Mouse (Mus musculus) activated CD4-positive, CD25-positive, alpha-beta regulatory T cell, adult 4 months (primary cell): ENCODE results near the gene Prcc. TPM values are rescaled to one million over a fixed set of nuclear protein-coding genes. Genes with fewer than 3 reads are reported as not detected.
"Not testable (repeated sequence)": the region's sequence is repeated elsewhere in the genome, so short reads cannot be mapped to it uniquely, and the experiment has no call there.

Experiments used
- ATAC-seq: one replicate; pipeline ENCODE4 v1.8.0; 2017
- polyA plus RNA-seq, 2 experiments: library from polyadenylated mRNA; unstranded; fragments of 100-300 nt; shearing (Covaris generic); gene quantifications; one replicate each; pipeline ENCODE4 v1.2.1; 2017

The Prcc gene
- polyA plus RNA-seq, 2 experiments from 2014 or later = 4.5 TPM

DNA sequence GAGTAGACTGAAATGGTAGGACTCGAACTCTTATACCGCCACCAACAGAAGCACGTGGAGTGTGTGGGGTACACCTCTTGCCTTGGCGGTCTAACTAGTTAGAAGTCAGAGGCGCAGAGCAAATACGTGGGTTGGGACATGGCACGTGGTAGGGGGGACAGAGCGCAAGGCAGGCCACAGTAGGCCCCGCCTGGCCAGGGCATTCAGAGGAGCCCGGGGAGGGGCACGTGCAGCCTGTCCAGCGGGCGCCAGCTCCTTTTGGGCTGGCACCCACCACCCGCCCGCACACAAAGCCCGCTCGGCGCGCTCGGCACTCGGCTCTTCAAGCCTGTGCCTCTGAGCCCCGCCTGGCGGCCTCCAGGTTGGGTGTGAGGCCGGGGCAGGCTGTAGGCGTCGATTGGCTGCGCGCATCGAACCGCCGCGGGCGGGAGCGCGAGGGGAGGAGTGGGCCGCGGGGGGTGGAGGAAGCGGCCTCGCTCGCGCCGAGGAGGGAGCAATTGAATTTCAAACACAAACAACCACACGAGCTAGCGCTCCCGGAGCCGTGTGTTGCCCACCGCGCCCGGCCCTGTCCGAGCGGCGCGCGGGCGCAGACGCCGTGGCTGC lies 20.6 kb upstream of the Prcc start, which contains the start of gene Hdgf:
TSS of gene Hdgf (plus strand) at position 442 of the 606 bp plus-strand sequence.
- peak; percentile 94 for ATAC-seq

DNA sequence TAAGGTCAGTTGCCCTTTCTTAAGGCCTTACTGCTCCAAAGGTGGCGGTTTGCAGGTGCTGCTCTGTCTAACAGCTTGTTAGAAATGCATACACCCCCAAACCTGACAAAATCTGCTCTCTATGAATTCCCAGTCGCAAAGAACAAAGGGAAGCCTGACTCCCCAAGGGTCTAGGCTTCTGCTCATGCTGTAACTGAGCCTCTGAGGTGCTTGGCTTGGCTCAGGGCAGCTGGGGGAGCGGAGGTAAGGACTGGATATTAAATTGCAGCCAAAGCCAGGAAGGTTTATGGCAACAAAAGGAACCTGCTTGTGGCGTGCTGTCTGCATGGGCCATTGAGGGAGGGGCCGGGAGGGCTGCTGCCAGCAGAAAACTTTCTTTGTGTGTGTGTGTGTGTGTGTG lies 18.4 kb upstream of the Prcc start:
- no peak for ATAC-seq

DNA sequence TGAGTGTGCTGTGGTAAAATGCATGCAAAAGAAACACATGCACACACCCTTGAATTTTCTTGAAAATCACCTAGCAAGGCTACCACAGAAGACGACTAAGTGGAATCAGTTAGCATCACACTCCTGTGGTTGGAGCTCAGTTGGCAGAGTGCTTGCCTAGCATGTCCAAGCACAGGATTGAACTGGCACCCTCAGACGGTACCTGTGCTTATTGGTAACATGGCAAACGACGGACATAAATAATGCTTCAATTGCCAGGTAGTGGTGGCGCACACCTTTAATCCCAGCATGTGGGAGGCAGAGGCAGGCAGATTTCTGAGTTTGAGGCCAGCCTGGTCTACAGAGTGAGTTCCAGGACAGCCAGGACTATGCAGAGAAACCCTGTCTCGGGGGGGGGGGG lies 16.6 kb upstream of the Prcc start:
- ATAC-seq = not testable (repeated sequence)

DNA sequence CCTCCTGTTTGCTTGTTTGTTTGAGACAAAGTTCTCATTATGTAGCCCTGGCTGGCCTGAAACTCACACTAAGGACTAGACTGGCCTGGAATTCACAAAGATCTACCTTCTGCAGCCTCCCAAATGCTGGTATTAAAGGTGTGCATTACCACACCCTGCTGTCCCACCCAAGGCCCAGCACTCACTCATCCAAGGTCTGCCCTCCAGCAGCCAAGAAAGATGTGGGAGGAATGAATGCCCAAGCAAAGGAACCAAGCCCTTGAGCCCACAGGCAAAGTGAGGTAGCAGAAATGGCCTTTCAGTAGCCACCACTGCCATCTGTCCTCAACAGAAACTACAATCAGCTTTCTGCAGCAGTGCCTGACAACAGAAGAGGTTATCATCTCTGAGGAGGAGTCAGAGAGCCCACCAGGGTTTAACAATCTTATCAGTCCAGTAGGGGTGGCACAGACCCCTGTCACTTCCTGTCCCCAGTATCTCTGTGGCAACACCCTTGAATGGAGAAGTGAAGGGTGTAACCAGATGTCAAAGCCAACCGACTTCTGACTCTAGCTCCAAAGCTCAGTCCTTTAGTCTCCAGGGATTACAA lies 15.7 kb upstream of the Prcc start:
- no peak for ATAC-seq

DNA sequence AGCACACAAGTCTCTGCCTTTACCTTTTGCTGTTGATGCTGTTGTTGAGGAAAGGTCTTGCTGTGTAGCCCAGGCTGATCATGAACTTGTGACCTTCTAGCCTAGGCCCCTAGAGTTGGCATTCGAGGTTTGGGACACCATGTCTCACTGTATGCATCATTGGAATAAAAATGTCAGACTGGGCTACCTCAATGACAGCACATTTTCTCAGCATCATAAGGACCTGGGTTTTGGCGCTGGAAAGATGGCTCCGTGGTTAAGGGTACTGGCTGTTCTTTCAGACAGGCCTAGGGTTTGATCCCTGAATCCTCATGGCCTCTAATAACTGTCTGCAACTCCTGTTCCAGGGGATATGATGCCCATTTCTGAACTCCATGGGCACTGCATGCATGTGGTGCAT lies 14.4 kb upstream of the Prcc start:
- no peak for ATAC-seq

DNA sequence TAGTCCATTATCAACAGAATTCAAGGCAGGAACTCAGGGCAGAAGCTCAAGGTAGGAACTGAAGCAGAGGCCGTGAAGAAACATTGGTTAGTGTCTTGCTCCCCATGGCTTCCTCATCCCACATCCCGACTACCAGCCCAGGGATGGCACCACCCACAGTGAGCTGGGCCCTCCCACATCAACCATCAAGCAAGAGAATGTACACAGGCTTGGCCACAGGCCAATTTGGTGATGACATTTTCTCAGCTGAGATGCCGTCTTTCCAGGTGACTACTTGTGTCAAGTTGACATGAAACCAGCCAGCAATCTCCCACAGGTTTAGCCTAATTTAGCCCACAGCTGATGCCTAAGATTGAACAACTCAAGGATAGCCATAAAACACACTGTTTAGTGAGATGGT lies 13.9 kb upstream of the Prcc start:
- ATAC-seq = no peak

DNA sequence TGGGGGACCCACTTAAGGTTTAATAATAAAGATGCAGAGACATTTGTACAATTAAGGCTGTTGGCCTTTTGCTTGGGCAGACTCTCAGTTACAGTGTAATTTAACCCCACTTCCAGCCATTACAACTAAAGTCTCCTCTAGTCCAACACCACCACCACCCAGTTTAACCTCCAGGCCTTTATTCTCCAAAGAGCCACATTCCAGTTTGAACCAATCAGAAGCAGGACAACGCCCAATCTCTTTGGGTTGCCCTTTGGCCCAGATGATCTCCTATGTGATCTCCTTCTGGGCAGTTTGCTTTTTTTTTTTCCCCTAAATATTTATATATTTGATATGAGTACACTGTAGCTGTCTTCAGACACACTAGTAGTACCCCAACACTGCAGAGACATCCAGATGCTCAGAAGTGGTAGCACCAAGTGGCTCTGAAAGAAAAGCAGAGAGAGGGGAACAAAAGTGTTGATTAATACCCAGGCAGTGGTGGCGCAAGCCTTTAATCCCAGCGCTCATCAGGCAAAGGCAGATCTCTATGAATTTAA lies 8.0 kb upstream of the Prcc start:
- ATAC-seq = no peak

DNA sequence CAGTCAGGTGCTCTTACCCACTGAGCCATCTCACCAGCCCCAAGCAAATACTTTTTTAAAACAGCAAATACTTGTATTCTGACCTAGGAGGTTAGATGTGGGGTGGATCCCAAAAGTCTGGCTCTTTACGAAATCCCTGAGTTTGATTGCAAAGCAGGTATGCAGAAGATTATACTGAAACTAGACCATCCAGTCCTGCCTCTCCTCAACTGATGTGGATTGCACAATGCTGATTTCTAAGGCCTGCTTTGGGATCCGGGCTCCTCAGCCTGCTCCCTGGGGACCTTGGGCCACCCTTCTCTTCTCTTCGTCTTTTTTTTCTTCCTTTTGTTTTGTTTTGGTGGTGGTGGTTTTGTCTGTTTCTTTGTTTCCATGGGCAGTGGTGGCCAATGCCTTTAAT lies 6.1 kb upstream of the Prcc start:
- no peak for ATAC-seq

DNA sequence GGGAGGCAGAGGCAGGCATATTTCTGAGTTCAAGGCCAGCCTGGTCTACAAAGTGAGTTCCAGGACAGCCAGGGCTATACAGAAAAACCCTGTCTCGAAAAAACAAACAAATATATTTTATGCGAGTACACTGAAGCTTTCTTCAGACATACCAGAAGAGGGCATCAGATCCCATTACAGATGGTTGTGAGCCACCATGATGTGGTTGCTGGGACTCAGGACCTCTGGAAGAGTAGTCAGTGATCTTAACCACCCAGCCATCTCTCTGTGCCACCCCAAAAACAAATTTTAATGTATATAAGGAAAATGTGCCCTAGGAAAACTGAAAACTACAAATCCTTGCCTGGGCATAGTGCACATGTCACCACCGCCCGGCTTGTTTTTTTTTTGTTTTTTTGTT lies 2.0 kb upstream of the Prcc start:
- not testable (repeated sequence) for ATAC-seq

DNA sequence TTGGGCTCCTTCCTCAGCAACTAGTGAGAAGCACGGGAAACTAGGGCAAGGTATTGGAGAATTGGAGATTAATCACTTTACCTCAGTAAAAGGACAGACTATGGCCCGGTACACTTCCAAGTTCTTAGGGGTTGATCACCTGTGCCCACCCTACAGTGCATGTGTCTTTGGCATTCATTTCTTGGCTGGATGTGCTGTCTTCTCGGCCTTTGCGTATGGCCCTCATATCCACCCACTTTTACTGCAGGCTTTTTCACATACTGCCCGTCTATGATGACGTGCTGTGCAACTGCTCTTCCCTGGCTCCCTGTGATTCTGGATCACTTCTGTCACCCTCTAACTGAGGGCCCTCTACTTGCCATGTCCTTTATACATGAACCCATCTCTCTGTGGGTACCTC lies 1.0 kb upstream of the Prcc start:
- ATAC-seq = no peak

DNA sequence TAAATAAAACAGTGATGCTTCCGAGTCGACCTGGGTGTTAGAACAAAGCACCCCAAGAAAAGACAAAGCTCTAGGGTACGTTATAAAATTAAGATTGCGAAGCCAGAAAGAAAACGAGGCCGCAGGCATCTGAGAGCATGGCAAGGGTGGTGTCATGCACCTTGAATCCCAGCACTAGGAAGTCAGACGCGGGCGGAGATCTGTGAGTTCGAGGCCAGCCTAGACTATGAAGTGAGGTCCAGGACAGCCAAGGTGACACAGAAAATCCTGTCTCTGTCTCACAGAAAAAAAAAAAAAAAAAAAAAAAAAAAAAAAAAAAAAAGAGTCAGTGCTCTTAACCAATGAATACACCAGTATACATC lies 577 bp upstream of the Prcc start:
- no peak for ATAC-seq

DNA sequence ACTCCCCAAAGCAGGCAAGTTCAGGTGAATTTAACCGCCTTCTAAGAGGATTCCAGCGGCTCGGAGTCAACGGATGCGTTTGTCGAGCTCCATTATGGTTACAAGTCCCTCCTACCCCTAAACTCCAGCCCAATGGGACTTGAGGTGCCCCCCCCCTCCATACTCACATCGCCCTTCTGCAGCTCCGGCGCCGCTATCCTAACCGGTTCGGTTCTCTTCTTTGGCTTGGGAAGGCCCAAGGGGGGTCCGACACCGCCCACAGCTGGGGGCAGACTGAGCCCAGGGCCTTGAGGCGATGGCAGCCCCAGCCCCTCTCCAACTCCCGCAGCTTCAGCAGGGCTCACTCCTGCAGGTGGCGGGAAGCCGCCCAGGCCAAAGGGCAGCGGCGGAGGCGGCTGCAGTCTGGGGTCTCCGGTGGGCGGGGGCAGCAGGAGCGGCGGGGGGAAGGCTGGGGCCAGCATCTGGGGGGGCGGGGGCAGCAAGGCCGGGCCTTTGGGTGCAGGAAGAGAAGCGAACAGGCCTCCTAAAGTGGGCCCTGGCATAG lies 628 bp downstream of the Prcc start:
- ATAC-seq = no peak

DNA sequence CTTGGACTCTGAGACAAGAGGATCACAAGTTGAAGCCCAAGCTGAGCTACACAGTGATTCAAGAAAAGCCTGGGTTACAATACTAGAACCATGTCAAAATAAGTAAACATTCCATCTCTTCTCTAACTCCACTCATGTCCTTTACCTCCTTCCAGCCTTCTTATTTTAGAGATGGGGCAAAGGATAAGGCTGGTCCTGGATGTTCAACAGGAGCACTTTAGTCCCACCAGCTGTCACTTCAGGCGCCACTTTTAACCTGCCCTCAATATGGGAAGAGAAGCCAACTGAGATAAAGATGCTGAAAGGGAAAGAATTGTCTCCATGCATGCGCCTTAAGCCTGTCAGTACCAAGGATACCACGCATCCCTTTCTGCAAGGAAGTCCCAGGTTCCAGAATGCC lies 1.1 kb downstream of the Prcc start:
- no peak for ATAC-seq

DNA sequence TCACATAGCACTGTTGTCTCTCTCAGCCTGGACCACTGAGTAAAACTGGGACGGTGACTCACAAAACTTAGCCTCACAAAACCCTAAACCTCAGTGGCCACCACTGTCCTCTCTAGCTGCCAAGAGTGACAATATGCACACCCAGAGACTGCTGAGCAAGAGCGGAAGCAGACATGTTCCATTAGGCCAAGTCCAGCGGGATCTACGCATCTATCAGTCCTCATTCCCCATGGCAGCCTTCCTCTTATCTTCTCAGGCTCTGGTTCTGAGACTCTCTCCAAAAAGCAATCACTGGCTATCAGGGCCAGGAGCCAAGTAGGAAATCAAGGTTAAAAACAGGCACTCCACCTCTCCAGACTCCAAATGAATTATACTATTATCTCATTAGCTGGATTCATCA lies 7.7 kb downstream of the Prcc start:
- ATAC-seq = no peak

DNA sequence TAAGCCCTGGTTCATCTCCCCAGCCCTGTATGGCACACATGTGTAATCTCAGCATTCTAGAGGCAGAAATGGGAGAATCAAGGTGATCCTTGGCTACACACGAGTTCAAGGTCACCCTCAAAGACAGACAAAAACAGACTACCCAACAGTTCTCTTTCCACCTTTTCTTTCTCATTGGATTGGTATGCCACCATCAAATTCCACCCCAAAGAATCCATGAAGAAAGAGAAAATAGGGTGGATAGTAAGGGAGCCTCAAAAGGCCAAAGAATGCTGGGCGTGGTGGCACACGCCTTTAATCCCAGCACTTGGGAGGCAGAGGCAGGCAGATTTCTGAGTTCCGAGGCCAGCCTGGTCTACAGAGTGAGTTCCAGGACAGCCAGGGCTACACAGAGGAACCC lies 21.3 kb downstream of the Prcc start:
- not testable (repeated sequence) for ATAC-seq

DNA sequence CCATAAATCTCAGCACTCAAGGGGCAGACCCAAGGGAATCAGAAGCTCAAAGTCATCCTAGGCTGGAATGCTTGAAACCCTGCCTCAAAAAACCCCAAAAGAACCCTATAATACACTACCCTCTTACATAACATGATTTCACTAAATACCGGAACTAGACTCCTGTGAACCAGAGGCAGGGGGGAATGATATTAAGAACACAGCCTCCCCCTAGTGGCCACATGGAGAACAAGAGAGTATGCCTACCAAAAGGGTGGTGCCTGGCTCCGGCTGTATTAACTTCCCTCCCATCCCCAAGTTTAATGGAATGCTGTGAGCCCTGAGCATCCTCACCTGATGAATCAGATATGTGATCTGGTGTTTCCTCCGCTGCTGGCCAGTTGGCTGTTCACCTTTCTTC lies 25.6 kb downstream of the Prcc start:
- ATAC-seq = peak; percentile 78

DNA sequence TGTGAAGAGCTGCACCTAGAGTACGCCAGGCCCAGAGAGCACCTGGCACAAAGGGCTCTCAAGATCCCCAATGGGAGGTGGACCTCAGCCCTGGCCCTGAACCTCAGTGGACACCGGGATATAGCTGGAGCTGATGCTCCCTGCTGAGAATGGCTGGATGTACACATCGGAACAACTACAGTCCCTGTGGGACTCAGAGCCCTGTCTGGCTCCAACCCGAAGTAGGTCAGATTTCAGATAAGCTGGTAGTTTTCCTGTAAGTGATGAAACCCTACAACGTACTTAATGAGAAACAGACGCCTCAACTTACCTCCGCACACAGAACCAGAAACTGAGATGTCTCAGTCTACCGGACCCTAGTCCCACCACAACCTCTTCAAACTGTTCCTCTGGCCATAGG lies 27.7 kb downstream of the Prcc start:
- no peak for ATAC-seq

DNA sequence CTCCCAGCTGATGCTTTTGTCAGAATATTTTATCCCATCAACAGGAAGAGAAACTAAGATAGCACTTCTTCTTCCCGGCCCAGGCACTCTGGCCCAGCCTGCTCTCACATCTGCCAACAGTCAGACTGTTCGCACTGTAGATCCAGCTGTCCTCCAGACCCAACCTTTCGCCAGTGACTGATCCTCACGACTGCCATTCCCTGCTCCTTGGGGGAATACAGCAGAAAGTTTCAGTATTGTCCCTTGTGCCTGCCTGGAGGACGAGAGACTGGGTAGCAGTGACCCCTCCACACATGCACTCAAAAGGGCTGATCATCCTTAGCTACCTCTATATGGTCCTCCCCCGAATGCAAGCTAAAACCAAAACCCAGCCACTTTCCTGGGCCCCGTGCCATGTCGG lies 29.5 kb downstream of the Prcc start:
- ATAC-seq = no peak

DNA sequence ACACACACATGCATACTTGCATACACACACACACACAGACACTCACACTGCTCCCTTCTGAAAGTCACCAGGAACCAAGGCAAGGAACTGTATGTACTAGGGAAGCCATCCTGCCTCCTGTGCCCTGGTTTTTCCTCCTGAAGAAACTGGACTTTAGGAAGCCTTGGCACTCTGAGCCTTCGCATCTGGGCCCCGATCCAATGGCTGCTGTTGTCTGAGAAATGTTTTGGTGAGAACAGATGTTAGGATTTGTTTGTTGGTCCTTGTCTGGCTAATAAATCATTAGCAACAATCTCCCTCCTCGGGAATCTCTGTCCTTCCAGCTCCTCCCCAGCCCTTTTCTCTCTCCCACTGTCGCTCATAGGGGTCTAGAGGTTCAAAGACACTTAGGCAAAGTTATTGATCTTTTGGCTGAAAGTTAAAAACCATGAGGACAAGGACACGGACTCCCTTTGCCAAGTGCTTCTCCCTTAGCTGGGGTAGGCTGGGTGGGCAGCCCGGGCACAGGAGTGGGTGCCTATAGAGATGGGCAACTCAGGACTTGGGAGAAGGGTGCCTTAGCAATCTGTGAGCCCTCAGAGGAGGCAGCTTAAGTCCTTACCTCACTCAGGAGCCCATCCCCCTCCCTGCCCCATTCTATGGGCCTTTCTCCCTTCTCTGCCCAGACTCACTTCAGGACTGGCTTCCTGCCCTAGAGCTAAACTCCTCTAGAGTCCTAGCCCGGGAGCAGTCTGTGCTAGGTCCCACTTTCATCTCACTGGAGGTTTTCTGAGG lies 30.4 kb downstream of the Prcc start:
- ATAC-seq = no peak

DNA sequence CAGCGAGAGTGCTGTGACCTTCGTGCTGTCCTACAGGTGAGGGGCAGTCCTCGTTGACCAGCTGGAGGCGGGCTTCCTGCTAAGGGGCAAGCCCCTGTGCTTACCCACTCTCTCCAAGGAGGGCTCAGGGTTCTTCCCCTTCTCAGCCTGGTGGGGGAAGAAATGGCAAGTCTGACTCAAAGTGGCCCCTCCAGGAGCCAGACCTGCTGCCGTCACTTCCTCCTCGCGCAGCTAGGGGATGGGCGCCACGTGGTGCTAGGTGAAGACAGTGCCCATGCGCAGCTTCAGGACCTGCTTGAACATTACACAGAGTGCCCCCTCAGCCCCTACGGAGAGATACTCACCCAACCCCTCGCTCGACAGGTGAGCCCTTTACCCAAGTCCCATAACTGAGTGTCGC lies 36.3 kb downstream of the Prcc start:
- ATAC-seq = no peak

DNA sequence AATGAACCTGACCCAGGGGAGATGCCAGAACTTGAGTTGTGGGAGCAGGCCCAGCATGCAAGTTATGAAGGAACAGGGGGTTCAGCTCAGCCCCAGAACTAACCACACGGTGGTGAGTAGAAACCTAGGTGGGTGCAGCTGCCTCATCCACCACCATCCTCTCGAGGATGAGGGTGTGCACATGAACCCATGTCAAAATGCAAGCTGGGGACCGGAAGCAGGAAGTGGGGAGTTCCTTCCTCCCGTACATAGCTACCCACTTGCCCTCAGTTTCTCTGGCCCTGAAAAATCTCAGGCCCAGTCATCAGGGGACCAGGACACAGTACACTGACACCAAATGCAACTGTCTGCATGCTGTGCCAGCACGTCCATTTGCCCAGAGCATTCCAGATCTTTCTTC lies 37.7 kb downstream of the Prcc start:
- ATAC-seq = peak; percentile 53

DNA sequence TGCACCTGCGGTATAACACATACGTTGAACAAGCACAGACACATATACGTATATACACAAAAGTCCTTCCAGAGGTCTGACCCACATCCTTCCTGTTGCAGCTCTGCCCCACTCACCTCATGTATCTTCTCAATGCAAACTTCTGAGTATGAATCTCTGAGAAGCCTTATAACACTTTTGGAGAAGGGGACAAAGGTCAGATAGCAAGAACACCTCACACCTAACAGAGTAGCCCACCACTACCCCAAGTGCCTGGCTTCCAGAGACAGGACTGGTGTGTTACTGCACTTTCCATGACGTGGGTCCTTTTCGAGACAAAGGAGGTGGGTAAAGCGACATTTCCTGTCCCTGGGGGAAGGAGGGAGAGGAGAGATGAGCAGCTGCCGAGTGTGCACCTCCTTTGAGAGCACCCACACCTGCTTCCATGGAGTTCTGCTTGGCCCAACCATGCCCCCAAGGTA lies 38.7 kb downstream of the Prcc start, which contains the start of gene Sh2d2a:
TSS of gene Sh2d2a (plus strand) at position 106 of the 461 bp plus-strand sequence.
- peak; percentile 79 for ATAC-seq

DNA sequence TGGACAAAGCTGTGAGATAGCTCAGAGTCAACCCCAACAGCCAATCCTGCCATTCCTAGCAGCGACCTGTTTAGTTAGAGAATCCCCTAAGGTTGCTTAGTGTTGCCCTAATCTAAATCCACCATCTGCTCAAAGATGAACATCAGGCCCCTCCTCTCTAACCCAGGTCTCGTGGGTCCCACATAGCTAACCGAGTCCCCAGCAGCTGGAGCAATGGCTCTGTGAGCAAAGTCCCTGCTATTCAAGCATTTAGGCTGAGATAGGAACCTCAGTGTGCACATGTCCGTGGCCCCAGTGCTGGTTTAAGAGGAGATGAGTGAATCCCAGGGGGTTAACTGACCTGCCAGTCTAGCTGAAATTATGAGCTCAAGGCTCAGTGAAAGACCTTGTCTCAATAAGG lies 39.2 kb downstream of the Prcc start:
- no peak for ATAC-seq

DNA sequence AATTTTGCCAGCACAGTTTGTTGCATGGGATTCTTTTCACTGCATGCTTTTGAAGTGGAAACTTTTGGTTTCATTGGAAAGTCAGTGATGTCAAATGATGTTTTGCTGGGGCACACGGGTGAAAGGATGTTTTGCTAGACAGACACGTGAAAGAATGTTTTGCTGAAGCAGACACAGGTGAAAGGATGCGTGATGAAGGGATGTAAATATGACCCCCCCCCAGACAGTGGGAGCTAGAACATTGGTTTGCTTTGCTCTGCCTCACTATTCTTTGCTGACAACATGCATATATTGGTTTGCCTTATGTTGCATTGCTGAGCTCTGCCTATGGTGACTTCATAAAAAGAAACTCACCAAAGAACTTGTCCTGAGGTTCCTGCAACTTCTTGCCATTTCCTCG lies 40.4 kb downstream of the Prcc start:
- no peak for ATAC-seq
